Mouse (Mus musculus) forebrain, embryonic 14.5 days (tissue): ENCODE results near the gene Manba. TPM values are rescaled to one million over a fixed set of nuclear protein-coding genes. Genes with fewer than 3 reads are reported as not detected.

Source experiments
- ATAC-seq: fragments of 200-750 bp; cut with Nextera tagmentation; 2 replicates; pipeline ENCODE4 v1.8.0; 2017; ENCODE audit warnings: mild to moderate bottlenecking, moderate library complexity
- DNase-seq: peaks from one replicate; pipeline ENCODE4 v3.0.0-alpha.2; 2015; ENCODE audit warnings: low spot score
- H3K27ac ChIP-seq: fragments of 300-500 bp; sonication (generic); 2 replicates; pipeline ENCODE4 v1.5.1; 2014; ENCODE audit warnings: low read depth, mild to moderate bottlenecking, control low read depth, low read length, moderate library complexity
- H3K27me3 ChIP-seq: fragments of 300-500 bp; sonication (generic); replicated peaks from 2 replicates; pipeline ENCODE4 v1.6.1; 2014; ENCODE audit warnings: low read length, control low read depth, mixed read lengths; ENCODE audit not compliant: control insufficient read depth, insufficient read depth
- H3K36me3 ChIP-seq: fragments of 300-500 bp; sonication (generic); 2 replicates; pipeline ENCODE4 v1.6.1; 2014; ENCODE audit warnings: low read length, control low read depth; ENCODE audit not compliant: control insufficient read depth, insufficient read depth
- H3K4me1 ChIP-seq: fragments of 300-500 bp; sonication (generic); 2 replicates; pipeline ENCODE4 v1.6.1; 2014; ENCODE audit warnings: antibody characterized with exemption, low read length, control low read depth; ENCODE audit not compliant: control insufficient read depth, insufficient read depth
- H3K4me2 ChIP-seq: fragments of 300-500 bp; sonication (generic); 2 replicates; pipeline ENCODE4 v1.6.1; 2014; ENCODE audit warnings: mild to moderate bottlenecking, control low read depth, low read length
- H3K4me3 ChIP-seq: fragments of 300-500 bp; sonication (generic); 2 replicates; pipeline ENCODE4 v1.5.1; 2014; ENCODE audit warnings: low read depth, low read length, control low read depth
- H3K9ac ChIP-seq: fragments of 300-500 bp; sonication (generic); 2 replicates; pipeline ENCODE4 v1.6.1; 2014; ENCODE audit warnings: mild to moderate bottlenecking, low read length, control low read depth, moderate library complexity
- H3K9me3 ChIP-seq: fragments of 300-500 bp; sonication (generic); replicated peaks from 2 replicates; pipeline ENCODE4 v1.6.1; 2016; ENCODE audit warnings: low read length, control low read depth, mixed read lengths; ENCODE audit not compliant: control insufficient read depth
- WGBS: fragments of 180-500 bp; shearing (Covaris S2); extraction: QIAGEN DNeasy Blood & Tissue Kit; methylation state at CpG from one replicate; pipeline ENCODE4 v1.1.7; 2014; 5-methylcytosine and 5-hydroxymethylcytosine counted together
- polyA plus RNA-seq: library from polyadenylated mRNA; unstranded; fragments of >200 nt; fragmentation: Nextera tagmentation; extraction: Ambion mirVana; gene quantifications from 2 replicates; pipeline ENCODE4 v1.2.1, GENCODE M21; 2014

Gene Manba
- polyA plus RNA-seq: 4.1 and 4.4 TPM in 2 replicates

- Histone ChIP-seq H3K36me3 (no peaks in the 10 kb centered on the region), H3K27ac (no peak within 1 kb of the TSS), H3K4me3 (peak within 1 kb of the TSS; percentile 56), H3K9ac (peak within 1 kb of the TSS; percentile 71), H3K4me1 (no peaks in the 10 kb centered on the region), H3K9me3 (no peaks in the 10 kb centered on the region), H3K27me3 (no peaks in the 10 kb centered on the region), H3K4me2 (peak within 1 kb of the TSS; percentile 98)
- 2% methylated on average over 48 of the region's 48 CpGs for WGBS
- DNase-seq (peak; percentile 59), ATAC-seq (peak; percentile 91)
These were observed at the start of gene Manba for GRCm38 (mm10) chr3:135485128-135485899. Gene Manba (plus strand): TSS chr3:135485611.

- Histone ChIP-seq H3K4me3 (peak overlapping the region; percentile 79), H3K36me3 (0 out of 2 replicates have a peak, but pooled peaks cover 6% of the 10 kb centered on the region), H3K4me1 (peaks cover 7% of the 10 kb centered on the region), H3K27me3 (no peaks in the 10 kb centered on the region), H3K9ac (peak overlapping the region; percentile 78), H3K9me3 (no peaks in the 10 kb centered on the region), H3K4me2 (peak overlapping the region; percentile 64), H3K27ac (peak overlapping the region; percentile 100)
- no peak for ATAC-seq
- 30% methylated on average over 14 of the region's 14 CpGs for WGBS
- peak; percentile 17 for DNase-seq
These were observed 48.4 kb upstream of the Manba start for GRCm38 (mm10) chr3:135436901-135437616.

GRCm38 (mm10) chr3:135437758-135438495 lies 47.5 kb upstream of the Manba start, which contains the start of gene Ube2d3:
Gene Ube2d3 (plus strand): TSS chr3:135438149.
- peak within 1 kb of the TSS; percentile 79 for H3K4me3 ChIP-seq
- H3K4me2 ChIP-seq: peak within 1 kb of the TSS; percentile 96
- ATAC-seq (peak; percentile 95), DNase-seq (peak; percentile 99)
- WGBS: under 1% methylated on average over 53 of the region's 56 CpGs
- H3K27me3 ChIP-seq: no peaks in the 10 kb centered on the region
- H3K9me3 ChIP-seq: no peaks in the 10 kb centered on the region
- peaks cover 10% of the 10 kb centered on the region for H3K4me1 ChIP-seq
- H3K36me3 ChIP-seq: 0 out of 2 replicates have a peak, but pooled peaks cover 6% of the 10 kb centered on the region
- peak within 1 kb of the TSS; percentile 100 for H3K27ac ChIP-seq
- H3K9ac ChIP-seq: peak within 1 kb of the TSS; percentile 97

GRCm38 (mm10) chr3:135438531-135438912 lies 46.9 kb upstream of the Manba start:
- peak overlapping the region; percentile 79 for H3K4me3 ChIP-seq
- peak; percentile 82 for ATAC-seq
- H3K27ac ChIP-seq: peak overlapping the region; percentile 100
- peaks cover 10% of the 10 kb centered on the region for H3K4me1 ChIP-seq
- 0 out of 2 replicates have a peak, but pooled peaks cover 4% of the 10 kb centered on the region for H3K36me3 ChIP-seq
- peak overlapping the region; percentile 97 for H3K9ac ChIP-seq
- H3K27me3 ChIP-seq: no peaks in the 10 kb centered on the region
- DNase-seq: peak; percentile 94
- peak overlapping the region; percentile 96 for H3K4me2 ChIP-seq
- WGBS: under 1% methylated on average over 43 of the region's 50 CpGs
- H3K9me3 ChIP-seq: no peaks in the 10 kb centered on the region

- DNase-seq: peak; percentile 78
- 1% methylated on average over 33 of the region's 76 CpGs for WGBS
- H3K36me3 ChIP-seq: 0 out of 2 replicates have a peak, but pooled peaks cover 4% of the 10 kb centered on the region
These were observed 46.4 kb upstream of the Manba start for GRCm38 (mm10) chr3:135438913-135439531.

GRCm38 (mm10) chr3:135439651-135440050 lies 45.8 kb upstream of the Manba start:
- Histone ChIP-seq H3K9me3 (no peaks in the 10 kb centered on the region), H3K4me3 (peak overlapping the region; percentile 79), H3K27me3 (no peaks in the 10 kb centered on the region), H3K27ac (peak overlapping the region; percentile 100), H3K9ac (peak overlapping the region; percentile 97), H3K4me2 (peak overlapping the region; percentile 96), H3K4me1 (peaks cover 10% of the 10 kb centered on the region), H3K36me3 (0 out of 2 replicates have a peak, but pooled peaks cover 4% of the 10 kb centered on the region)
- DNase-seq: no peak
- 3% methylated on average over 15 of the region's 15 CpGs for WGBS
- no peak for ATAC-seq

More at GRCm38 (mm10) chr3:135438913-135439531, 46.4 kb upstream of the Manba start:
- Histone ChIP-seq H3K27ac (peak overlapping the region; percentile 100), H3K9me3 (no peaks in the 10 kb centered on the region), H3K4me1 (peaks cover 10% of the 10 kb centered on the region), H3K4me3 (peak overlapping the region; percentile 79), H3K27me3 (no peaks in the 10 kb centered on the region), H3K9ac (peak overlapping the region; percentile 97), H3K4me2 (peak overlapping the region; percentile 96)
- ATAC-seq: peak; percentile 59

- Histone ChIP-seq H3K4me2 (peak overlapping the region; percentile 96), H3K27ac (no peak overlapping the region), H3K36me3 (0 out of 2 replicates have a peak, but pooled peaks cover 4% of the 10 kb centered on the region), H3K4me1 (peaks cover 10% of the 10 kb centered on the region), H3K27me3 (no peaks in the 10 kb centered on the region), H3K9me3 (no peaks in the 10 kb centered on the region), H3K9ac (peak overlapping the region; percentile 97), H3K4me3 (peak overlapping the region; percentile 79)
- 24% methylated on average over 7 of the region's 7 CpGs for WGBS
- ATAC-seq (no peak), DNase-seq (peak; percentile 14)
These were observed 45.2 kb upstream of the Manba start for GRCm38 (mm10) chr3:135440221-135440620.

- Histone ChIP-seq H3K27ac (no peak overlapping the region), H3K4me1 (peaks cover 10% of the 10 kb centered on the region), H3K4me2 (peak overlapping the region; percentile 96), H3K36me3 (0 out of 2 replicates have a peak, but pooled peaks cover 4% of the 10 kb centered on the region), H3K27me3 (no peaks in the 10 kb centered on the region), H3K9me3 (no peaks in the 10 kb centered on the region), H3K4me3 (peak overlapping the region; percentile 79), H3K9ac (peak overlapping the region; percentile 97)
- ATAC-seq: no peak
- no peak for DNase-seq
- WGBS: 35% methylated on average over 10 of the region's 10 CpGs
These were observed 44.8 kb upstream of the Manba start for GRCm38 (mm10) chr3:135440621-135441020.
